Mouse (Mus musculus) spleen, postnatal 36 days (tissue): ENCODE results near the gene Col2a1.

Experiments used
- DNase-seq, 2 experiments: peaks; one replicate each; pipeline ENCODE4 v3.0.0; 2022; ENCODE audit warnings: low spot score in 2 of 2, mixed read lengths in 1 of 2

Col2a1 gene

DNA sequence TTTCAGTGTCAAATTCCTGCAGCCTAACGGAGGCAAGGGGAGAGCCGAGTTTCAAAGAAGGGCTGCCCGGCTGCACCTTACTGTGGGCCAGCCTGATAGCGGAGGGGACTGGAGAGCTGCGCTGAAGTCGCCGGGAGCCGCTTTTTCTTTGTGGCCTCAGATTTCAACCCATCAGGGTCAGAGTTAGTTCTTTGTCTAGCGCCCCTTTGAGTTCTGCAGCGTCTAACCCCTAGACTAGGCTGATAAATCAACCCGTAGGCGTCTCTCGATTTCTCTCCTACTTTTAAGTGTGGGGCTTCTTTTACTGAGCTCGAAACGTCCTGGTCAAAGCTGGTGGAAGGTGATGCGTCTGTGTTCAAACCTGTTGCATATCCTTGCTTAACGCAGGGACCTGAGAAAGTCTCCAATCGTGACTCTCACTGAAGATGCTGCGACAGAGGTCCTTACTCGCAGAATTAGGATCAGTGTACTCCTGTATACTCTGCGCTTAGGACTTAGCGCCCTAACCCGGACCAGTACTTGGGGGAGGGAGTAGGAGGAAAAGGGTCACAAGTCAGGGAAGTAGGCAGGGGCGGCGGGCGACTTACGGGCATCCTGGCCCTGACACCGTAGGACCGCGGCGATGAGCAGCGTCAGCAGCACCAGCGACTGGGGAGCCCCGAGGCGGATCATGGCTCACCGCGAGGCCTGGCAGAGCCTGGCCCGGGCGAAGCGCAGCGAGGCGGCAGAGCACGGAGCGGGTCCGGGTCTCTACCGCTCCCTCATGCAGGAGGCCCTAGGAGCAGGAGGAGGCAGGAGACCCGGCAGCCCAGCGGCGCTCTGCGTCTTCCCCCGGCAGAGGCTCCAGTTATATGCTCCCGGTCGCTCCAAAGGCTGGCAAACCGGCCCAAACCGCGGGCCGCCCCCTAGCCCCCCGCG, at the start of gene Col2a1:
Gene Col2a1 (minus strand): TSS at position 874 of the 918 bp plus-strand sequence.
- DNase-seq = no peak

DNA sequence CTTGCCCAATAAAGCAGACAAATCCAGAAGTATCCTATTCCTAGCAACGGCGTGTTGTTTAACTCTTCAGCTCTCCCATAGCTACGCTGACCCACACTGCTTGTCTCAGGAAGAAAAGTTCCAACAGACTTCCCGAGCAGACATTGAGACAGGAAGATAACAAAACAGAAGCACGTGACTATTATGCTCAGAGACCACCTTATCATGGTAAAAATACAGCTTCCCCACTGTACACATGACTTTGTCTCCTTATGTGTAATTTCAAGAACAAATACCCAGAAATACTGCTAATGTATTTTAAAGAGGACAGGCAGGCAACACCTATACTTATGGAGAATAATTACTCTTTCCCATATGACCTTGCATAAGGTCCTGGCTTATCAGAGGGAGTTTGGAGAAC, 47.2 kb upstream of the Col2a1 start:
- DNase-seq = no peak

DNA sequence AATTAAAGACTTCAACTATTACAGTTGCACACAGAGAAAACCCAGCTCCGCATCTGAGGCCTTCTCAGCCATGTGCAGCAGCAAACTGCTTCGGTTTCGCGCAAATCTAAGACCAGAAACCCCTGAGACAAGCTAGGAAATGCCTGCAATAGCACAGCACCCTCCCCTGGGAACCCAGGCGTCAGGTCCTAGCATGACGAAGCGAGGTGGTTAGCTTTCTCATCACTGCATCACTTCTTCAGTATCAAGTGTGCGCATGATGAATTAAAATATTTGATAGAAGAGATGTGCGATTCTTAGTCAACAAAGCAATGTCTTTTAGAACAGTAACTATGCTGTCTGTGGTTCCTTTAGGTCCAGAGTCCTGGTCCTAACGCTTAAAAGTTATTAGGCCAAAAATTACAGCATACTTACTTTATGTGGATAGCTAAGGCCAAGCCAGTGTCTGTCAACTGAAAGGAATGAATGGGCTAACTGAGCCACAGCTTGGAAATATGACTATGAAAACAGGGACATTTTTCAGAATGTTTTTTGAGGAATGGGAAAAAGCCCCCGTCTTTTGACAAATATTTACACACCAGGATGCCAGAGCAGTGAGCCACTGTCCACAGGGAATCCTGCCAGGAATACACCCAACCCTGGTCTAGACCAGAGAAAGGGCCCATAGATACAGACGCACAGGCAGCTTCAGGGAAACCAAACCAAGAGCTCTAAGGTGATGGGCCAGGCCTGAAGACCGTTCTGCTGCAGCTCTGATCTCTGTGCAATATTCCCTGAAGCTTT, 44.6 kb upstream of the Col2a1 start:
- no peak for DNase-seq

DNA sequence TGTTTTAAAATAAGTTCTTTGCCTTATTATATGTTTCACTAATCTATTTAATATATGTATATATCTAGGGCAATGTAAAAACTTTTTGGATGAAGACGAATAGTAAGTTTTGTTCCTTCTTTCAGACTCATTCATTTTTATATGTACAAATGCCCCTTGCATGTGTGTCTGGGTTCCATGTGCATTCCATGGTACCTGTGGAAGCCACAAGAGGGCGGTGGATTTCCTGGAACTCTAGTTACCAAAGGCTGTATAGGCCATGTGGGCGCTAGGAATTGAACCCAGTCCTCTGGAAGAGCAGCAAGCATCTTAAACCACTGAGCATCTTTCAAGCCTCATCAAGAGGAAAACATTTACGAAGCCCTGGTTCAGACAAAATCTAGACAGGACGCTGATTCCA, 39.9 kb upstream of the Col2a1 start:
- no peak for DNase-seq

DNA sequence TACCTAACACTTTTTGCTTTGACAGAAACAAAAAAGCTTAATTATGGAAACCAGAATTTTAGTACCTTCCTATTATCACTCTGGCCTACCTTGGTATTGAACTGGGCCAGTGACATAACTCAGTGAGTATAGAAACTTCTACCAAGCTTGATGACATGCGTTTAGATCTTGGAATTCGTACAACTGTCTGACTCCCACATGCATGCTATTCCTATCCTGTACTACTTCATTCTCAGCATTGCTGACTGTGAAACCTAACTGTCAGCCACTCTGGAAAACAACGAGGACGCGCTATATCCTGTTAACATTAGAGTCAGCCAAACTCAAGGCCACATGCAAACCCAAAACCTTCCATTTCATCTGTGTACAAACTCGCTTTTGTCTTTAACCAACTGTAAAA, 39.5 kb upstream of the Col2a1 start:
- DNase-seq = no peak

DNA sequence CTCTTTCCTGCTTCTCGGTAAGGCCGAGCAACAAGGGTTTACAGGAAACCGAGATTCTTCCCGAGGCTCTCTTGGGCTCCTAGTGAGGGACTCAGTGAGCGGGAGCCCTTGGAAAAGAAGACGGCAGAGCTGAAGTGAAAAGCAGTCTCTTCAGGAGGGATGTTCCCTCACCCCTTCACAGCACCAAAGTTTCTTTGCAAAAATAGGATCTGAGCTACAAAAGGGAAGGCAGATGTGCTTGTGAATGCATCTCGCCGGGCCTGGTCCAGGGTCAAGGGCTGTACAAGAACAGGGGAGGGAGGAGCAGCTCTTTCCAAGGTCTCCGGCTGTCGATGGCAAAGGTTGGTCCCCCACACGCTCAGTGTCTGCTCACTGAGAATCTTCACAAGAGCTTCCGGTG, 38.0 kb upstream of the Col2a1 start:
- DNase-seq = no peak

DNA sequence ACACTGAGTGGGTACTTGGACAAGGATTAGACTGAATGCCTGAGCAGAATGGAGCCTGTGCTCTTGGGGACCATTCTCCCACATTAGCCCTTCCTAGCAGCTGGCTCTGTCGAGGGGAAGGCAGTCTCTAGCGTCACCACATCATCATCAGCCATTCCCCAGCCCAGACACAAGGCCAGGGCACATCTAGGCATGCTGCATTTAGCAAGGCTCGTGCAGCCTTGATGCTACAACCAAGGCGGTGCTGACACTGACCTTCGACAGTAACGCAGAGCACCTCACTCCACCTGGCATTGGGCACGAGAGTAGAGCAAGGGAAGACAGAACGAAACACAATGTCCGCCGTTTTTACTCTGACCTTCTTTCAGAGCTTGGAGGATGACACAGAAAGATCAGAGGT, 35.2 kb upstream of the Col2a1 start:
- no peak for DNase-seq

DNA sequence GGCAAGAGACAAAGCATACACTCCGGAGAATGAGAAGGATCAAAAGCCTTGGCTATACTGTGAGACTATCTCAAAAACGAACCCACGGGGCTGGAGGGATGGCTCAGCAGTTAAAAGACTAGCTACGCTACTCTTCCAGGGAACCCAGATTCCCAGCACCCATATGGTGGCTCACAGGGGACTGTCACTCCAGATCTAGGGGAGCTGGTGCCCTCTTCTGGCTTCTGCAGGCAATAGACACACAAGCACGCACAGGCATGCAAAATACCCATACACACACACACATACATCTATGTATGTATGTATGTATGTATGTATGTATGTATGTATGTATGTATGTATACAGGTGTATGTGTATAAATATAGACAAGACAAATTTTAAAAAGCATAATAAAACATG, 32.1 kb upstream of the Col2a1 start:
- DNase-seq = no peak

DNA sequence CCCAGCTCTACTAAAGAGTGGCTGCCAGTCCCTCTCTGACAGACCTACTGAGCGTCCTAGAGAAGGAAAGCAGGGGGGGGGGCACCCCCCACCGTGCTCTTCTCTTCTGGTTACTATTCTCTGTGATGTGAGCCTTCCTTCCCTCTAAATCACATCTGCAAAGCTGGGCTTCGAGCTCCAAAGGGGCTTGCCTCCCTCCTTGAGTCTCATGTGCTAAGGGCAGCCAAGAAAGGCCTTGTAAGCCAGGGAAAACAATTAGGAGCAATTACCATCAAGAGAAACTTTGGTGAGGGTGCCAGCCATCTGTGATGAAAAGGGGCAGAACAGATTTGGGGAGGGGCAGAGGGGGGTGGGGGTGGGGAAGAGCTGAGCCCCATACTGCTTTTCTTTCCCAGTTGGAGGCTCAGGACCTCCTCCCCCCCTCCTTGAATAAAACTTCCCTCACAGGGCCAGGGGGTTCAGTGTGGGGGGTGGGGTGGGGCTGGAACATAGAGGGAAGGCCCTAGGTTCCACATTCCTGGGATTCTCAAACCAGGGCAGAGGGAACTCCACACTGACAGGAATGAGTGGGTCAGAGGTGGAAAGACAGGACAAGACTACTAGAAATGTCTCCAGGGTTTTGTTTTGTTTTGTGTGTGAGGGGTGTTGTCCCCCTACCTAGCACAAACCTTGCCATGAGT, 30.7 kb upstream of the Col2a1 start:
- DNase-seq = no peak

DNA sequence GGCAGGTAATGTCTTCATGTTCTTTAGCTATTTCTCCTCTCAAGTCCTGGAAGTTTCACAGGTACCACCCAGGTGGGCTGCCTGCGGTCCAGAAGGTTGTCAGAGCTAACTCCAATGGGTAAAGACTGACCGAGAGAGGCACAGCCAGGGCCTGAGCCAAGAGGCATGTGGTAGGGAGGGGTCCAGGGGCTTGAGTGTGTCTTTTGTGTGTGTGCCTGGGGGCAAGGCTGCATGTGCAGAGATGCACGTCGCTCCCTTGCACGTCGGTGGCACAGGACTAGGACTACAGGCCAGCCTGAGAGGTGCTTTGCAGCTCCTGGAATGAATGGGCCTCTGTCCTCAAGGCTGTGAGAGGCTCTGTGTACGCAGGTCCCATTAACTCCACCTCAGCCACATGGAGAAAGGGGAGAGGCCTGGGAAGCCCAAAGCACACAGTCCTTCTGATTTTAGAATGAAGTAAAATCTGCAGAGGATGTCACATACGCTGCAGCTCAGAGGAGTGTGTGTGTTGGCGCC, 28.8 kb upstream of the Col2a1 start:
- no peak for DNase-seq

DNA sequence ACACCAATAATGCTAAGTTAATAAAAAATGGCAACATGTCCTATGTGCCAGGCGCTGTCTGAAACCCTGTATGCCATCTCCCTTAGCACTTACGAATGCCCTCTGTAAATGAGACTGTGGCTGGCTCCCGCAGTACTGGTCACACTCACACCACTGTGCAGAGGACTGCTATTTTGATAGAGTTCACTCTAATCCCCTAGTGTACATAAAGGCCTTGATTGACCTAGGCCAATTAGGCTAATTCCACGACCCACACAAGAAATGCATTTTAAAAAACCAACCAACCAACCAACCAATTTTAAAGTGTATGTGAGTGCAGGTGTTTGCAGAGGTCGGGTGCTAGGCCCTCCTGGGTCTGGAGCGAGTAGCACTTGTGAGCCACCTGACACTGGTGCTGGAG, 25.3 kb upstream of the Col2a1 start:
- no peak for DNase-seq

DNA sequence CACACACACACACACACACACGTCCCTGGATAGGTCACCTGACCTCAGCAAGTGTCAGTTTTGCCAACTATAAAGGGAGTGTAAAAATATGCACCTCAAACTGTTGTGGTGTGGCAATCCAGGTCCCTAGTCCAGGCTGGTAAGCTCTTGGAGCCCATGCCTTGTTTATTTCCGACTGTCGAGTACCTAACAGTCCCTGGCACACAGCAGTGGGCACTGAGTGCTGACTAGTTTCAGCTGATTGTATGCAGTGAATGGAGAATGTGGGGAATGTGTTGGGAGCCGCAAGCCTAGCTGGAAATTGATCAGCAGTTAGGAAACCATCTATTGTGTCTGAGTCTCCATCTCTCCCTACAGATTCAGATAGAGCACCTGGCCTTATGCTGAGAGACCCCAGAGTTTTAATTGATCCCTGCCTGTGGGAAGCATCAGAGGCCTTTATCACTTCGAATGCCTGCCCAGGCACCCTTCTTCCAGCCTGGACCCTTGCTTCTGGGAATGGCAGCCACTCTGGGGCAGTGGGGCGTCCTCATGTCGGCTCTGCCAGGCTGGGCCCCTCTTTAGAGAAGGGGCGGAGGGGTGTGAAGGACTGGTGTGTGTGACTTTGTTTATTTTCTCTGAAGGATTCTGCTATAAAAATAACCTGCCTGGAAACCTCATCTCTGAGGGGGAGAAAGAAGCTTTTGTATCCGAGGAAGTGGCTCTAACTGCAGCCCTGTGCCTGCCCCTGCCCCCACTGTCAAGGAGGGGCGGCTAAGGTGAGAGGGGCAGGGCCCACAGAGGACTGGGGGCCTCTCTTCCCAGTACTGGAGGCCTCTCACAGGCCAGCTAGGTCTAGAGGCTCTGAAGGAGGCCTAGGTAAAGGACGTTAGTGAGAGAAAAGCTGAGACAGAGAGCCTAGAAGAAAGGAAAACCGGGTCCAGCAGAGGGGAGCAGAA, 22.7 kb upstream of the Col2a1 start:
- no peak for DNase-seq

DNA sequence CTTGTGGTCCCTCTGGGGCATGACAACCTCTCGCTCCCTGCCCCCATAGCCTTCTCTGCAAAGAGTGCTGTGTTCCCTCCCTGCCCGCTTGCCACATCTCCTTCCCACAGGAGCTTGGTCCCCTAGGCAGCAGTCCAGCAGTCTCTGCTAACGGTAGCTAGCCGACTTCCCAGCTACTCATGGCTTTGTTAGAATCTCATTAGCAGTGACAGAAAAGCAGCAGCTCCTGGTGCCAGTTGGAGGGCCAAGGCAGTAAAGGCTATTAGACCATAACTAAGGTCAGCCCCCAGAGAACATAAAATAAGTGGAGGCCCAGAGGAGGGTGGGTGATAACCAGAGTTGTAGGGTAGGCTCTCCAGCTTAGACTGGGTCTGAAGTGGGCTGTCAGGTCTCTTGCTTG, 21.1 kb upstream of the Col2a1 start:
- DNase-seq = no peak

DNA sequence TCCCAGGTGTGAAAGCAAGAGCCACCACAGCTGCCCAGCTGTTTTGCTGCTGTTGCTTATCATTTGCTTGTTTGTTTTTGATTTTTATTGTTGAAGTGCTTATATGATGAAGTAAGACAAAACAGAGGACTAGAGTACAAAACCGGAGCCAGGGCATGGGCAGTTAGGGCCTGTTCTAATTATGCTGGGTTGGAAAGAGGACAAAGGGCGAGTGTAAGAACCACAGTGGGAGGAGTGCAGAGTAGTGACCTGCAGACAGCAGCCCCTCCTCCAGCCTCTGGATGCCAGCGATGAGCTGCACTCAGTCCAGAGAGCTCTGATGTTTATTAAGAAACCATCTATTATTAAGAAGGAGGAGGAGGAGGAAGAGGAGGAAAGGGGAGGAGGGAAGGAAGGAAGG, 18.6 kb upstream of the Col2a1 start:
- DNase-seq = no peak

DNA sequence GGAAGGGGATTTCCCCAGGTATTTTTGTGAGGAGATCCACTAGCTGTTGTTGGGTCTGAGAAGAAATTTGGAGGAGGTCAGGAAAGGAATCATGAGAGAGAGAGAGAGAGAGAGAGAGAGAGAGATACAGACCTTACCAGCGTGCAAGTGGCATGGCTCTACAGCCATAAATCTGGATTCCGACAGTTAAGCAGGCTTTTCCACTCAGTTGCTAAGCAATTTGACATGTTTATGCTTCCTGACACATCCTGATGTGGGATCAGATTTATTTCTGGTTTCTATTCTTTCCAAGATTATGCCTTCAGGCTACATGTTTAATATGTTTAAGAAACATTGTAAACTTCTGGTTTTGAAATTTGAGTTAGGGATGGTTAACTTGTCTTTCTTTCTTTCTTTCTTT, 17.4 kb upstream of the Col2a1 start:
- DNase-seq = no peak

DNA sequence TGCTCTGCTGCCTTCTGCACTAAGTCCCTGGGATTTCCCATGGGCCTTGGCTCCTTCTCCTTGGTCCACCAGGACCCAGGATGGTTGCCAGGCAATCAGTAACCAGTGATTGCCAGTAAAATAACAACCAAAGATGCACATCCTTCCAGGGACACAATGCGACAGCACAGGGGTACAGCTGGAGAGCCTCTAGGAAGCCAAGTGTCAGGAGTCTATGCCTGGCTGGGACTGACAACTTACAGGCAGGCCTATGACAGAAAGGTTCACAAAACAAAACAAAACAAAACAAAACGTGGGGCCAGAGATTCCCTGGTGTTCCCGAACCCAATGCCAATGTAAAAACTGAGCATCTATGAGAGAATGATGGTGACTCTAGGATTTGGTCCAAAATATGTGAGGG, 14.6 kb upstream of the Col2a1 start:
- DNase-seq = no peak

DNA sequence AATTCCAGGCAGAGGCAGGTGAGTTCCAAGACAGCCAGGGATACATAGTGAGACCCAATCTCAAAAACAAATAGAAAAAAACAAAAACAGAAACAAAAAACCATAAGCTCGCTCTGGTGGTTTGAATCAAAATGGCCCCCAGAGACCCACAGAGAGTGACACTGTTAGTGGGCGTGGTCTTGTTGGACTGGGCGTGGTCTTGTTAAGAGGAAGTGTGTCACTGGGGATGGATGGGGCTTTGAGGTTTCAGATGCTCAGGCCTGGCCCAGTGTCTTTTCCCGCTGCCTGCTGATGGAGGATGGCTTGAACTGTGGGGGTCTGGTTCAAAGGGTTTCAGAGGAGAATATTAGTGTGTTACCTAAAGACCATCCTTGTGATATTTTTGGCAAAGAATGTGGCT, 13.4 kb upstream of the Col2a1 start:
- no peak for DNase-seq

DNA sequence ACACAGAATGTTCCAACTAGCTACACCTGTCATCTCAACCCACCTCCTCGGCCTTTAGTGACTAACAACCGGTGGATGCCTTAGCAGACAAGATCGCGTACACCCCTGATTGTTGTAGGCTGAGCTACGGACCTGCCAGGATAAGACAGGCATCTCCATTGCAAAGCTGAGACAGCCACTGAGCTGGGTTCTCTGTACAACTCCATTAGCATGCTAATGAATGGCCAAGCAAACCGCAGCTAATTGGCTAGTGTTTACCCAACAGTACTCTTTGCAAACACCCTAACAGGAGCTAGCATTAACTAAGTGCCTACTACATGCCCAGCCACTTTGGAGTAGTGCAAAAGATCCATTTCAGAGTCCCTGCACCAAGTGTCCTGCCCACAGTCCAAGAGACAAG, 8.3 kb upstream of the Col2a1 start:
- DNase-seq = no peak

DNA sequence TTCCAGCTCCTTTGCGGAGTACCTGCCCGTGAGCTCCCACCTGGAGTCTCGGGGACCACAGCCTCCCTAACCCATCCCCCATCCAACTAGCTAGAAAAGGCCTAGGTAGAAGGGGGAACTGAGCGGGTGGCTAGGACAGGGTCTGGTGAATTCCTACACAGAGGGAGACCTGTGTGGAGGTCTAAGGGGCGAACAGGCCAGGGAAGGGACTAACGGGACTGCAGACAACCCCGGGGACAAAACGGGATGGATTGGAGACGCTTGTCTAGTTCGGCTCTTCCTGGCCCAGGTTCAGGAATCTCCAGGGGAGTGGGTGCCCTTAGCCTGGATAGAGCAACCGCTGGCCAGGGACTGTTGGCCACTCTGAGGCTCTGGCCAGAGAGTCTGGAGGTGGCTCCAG, 686 bp upstream of the Col2a1 start:
- no peak for DNase-seq

DNA sequence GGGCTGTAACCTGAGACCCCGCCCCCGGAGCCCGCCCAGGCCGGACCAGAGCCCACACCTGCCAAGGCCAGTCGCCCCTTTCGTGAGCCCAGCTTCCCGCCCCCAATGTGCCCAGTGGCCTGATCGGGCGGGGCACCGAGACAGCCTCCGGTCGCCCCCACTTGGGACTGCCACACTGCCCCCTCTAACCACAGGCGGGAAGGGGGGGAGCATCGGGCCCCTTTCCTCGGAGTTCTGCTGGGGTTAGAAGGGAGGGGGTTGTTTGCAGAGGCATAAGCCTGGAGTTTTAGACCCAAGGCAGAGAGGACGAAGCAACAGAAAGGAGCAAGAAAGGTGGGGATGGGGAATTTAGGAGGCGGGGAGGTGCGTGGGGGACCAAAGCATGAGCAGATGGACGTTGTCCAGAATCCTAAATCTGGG, 255 bp upstream of the Col2a1 start:
- no peak for DNase-seq
